In the genomic region with DNA sequence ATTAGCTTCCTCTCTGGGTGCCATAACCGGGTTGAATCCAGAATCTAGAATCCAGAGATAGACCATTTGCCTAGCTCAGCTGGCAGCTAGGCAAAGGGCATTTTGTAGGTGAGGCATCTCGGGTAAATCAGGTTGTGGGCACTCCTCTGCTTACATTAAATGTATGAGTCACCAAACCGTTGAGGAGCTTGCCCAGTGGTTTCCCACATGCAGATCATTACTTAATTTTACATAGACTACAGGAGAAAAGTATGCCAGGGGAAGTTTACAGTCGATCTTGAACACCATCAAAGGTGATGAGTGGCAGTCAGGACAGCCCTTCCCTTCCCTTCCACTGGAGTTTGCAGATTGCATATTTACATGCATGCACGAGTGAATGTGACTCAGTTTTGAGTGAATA, we compare ENCODE assay signal across 24 mouse cellular contexts.
"Had no signal": no experiment of that assay in that cellular context is flagged by ENCODE, and none has a peak within 500 bp of the region (broad histone marks: within the 10 kb centered on the region; RNA-seq: fewer than 3 reads in every experiment).

No protein-coding gene starts in this region.

- H3K27me3 ChIP-seq: heart, embryonic 13.5 days; heart, embryonic 15.5 days; hindbrain, embryonic 13.5 days; hindbrain, embryonic 15.5 days; limb, embryonic 12.5 days; liver, embryonic 13.5 days; liver, embryonic 15.5 days had no signal

- H3K36me3 ChIP-seq: heart, embryonic 13.5 days; heart, embryonic 15.5 days; hindbrain, embryonic 13.5 days; hindbrain, embryonic 15.5 days; limb, embryonic 10.5 days; limb, embryonic 12.5 days; liver, embryonic 13.5 days; liver, embryonic 15.5 days had no signal

- H3K9ac ChIP-seq: heart, embryonic 13.5 days; heart, embryonic 15.5 days; hindbrain, embryonic 13.5 days; hindbrain, embryonic 15.5 days; limb, embryonic 12.5 days; liver, embryonic 13.5 days; liver, embryonic 15.5 days had no signal

- H3K9me3 ChIP-seq: heart, embryonic 13.5 days; heart, embryonic 15.5 days; hindbrain, embryonic 13.5 days; hindbrain, embryonic 15.5 days; limb, embryonic 10.5 days; limb, embryonic 12.5 days; liver, embryonic 13.5 days; liver, embryonic 15.5 days had no signal

- H3K4me3 ChIP-seq: heart, adult 2 months; heart, embryonic 13.5 days; heart, embryonic 15.5 days; hindbrain, embryonic 13.5 days; hindbrain, embryonic 15.5 days; layer of hippocampus, adult 2 months; left cerebral cortex, adult 2 months; limb, embryonic 10.5 days; limb, embryonic 12.5 days; liver, embryonic 13.5 days; liver, embryonic 15.5 days had no signal

- DNase-seq: gastrocnemius, postnatal 14 days; gastrocnemius, postnatal 36 days; heart, adult 2 months; heart, postnatal 14 days; heart, postnatal 36 days; kidney, adult 18-20 months; kidney, adult 8-10 months; kidney, postnatal 10 days; kidney, postnatal 25 days; kidney, postnatal 4 days; liver; liver, embryonic 13.5 days had no signal

- H3K27ac ChIP-seq: heart, adult 2 months; heart, embryonic 13.5 days; heart, embryonic 15.5 days; hindbrain, embryonic 13.5 days; hindbrain, embryonic 15.5 days; hindbrain, postnatal 0 days; layer of hippocampus, adult 2 months; left cerebral cortex, adult 2 months; limb, embryonic 10.5 days; limb, embryonic 12.5 days; liver, embryonic 13.5 days; liver, embryonic 15.5 days had no signal

- H3K4me2 ChIP-seq: heart, embryonic 11.5 days; heart, embryonic 13.5 days; heart, embryonic 15.5 days; hindbrain, embryonic 13.5 days; hindbrain, embryonic 15.5 days; limb, embryonic 12.5 days; liver, embryonic 11.5 days; liver, embryonic 13.5 days; liver, embryonic 15.5 days had no signal

- H3K4me1 ChIP-seq: heart, embryonic 13.5 days; heart, embryonic 15.5 days; liver, embryonic 13.5 days; liver, embryonic 15.5 days had no signal
